Mouse (Mus musculus): ENCODE data around the gene Rd3l.

GRCm38 (mm10) chr12:111946716-111947115 lies 34.4 kb downstream of the Rd3l start:
- no peak; the same call in 1 of the 2 replicates for TF ChIP-seq CTCF (IDR thresholded peaks at IDR 0.05; ENCODE audit: borderline replicate concordance, insufficient read depth, low read length)
- no peak for TF ChIP-seq POLR2A (IDR thresholded peaks at IDR 0.05; ENCODE audit: low read depth, low read length)

Data from embryonic fibroblast, embryonic 13.5 days (primary cell).